Mouse (Mus musculus) CH12.LX (cell line): ENCODE results near the gene Zbtb48.

Experiments used
- CTCF ChIP-seq, 2 experiments: IDR thresholded peaks in 1 of 2; conservative IDR thresholded peaks in 1 of 2; 2 replicates each; pipeline ENCODE4 v1.5.1; 2011 to 2012; ENCODE audit warnings: low read depth in 2 of 2, low read length in 2 of 2, improper control_type of control experiment in 1 of 2, inconsistent platforms in 1 of 2, mild to moderate bottlenecking in 1 of 2, moderate library complexity in 1 of 2
- E2F4 ChIP-seq: IDR thresholded peaks from 2 replicates; pipeline ENCODE4 v1.6.1; 2011; ENCODE audit warnings: low read depth, low read length, improper control_type of control experiment; ENCODE audit not compliant: insufficient replicate concordance
- EP300 ChIP-seq: IDR thresholded peaks from 2 replicates; pipeline ENCODE4 v1.6.1; 2011; ENCODE audit warnings: low read length, improper control_type of control experiment
- HCFC1 ChIP-seq: IDR thresholded peaks from 2 replicates; pipeline ENCODE4 v1.6.1; 2012; ENCODE audit warnings: low read depth, mild to moderate bottlenecking, inconsistent platforms, low read length, improper control_type of control experiment
- SIN3A ChIP-seq: IDR thresholded peaks from 2 replicates; pipeline ENCODE4 v1.6.1; 2012; ENCODE audit warnings: low read length, improper control_type of control experiment, inconsistent platforms
- TBP ChIP-seq: conservative IDR thresholded peaks from 2 replicates; pipeline ENCODE4 v1.6.1; 2011; ENCODE audit warnings: low read depth, low read length, improper control_type of control experiment
- TCF12 ChIP-seq: IDR thresholded peaks from 2 replicates; pipeline ENCODE4 v1.6.1; 2014; ENCODE audit warnings: low read depth, mild to moderate bottlenecking, inconsistent platforms, low read length, improper control_type of control experiment
- ZC3H11A ChIP-seq: IDR thresholded peaks from 2 replicates; pipeline ENCODE4 v1.6.1; 2012; ENCODE audit warnings: low read depth, mild to moderate bottlenecking, inconsistent platforms, low read length, improper control_type of control experiment

- TF ChIP-seq ZC3H11A = no peak
- TF ChIP-seq CTCF (conservative IDR thresholded peaks at IDR 0.05 in 1 of 2, IDR thresholded peaks at IDR 0.05 in 1 of 2; ENCODE audit: low read depth in 2 of 2, low read length in 2 of 2) = no peak
- TF ChIP-seq TBP = no peak
- no peak for TF ChIP-seq E2F4
- no peak for TF ChIP-seq EP300
- no peak for TF ChIP-seq SIN3A
- TF ChIP-seq HCFC1 = no peak
- TF ChIP-seq TCF12 = no peak
Measured at GRCm38 (mm10) chr4:151995371-151996172, 31.9 kb downstream of the Zbtb48 start.
